Mouse (Mus musculus) small intestine, adult 2 months (tissue): ENCODE data around the gene Sparcl1.

ENCODE experiments used
- CTCF ChIP-seq: fragments of 200-500 bp; IDR thresholded peaks from 2 replicates; pipeline ENCODE4 v1.5.1; 2012; ENCODE audit warnings: low read depth, mild to moderate bottlenecking, control low read depth, inconsistent platforms, low read length, moderate library complexity, mixed read lengths; ENCODE audit not compliant: insufficient replicate concordance, insufficient read length; ENCODE audit errors: extremely low read depth
- POLR2A ChIP-seq: fragments of 200-500 bp; IDR thresholded peaks from 2 replicates; pipeline ENCODE4 v1.6.1; 2012; ENCODE audit warnings: low read depth, mild to moderate bottlenecking, control low read depth, inconsistent platforms, low read length, moderate library complexity

GRCm38 (mm10) chr5:104109516-104109915 lies 4.0 kb downstream of the Sparcl1 start:
- TF ChIP-seq CTCF (no peak), POLR2A (no peak)
